Mouse (Mus musculus): ENCODE measurements at regions not wholly inside any gene's neighbourhood (a gene's known extent, or its start where the extent isn't known, plus 50 kb on each side); places are given as distances from the start of the nearest gene placed in this dataset.

GRCm38 (mm10) chr1:165046056-165046455 is 110.7 kb upstream of the Xcl1 start:
- Histone ChIP-seq H3K9me3 (replicated peaks; ENCODE audit: insufficient read depth, low read length) (no peaks in the 10 kb centered on the region), H3K4me3 (ENCODE audit: control insufficient read depth in 1 of 2, insufficient read depth in 1 of 2, low read depth in 2 of 2, low read length in 2 of 2) (no peak overlapping the region), H3K79me2 (ENCODE audit: control insufficient read depth, insufficient read depth, low read length, poor library complexity) (no peaks in the 10 kb centered on the region), H3K9ac (ENCODE audit: control insufficient read depth, low read depth, low read length, poor library complexity, severe bottlenecking) (no peak overlapping the region), H3K27me3 (ENCODE audit: control insufficient read depth in 1 of 2, insufficient read depth in 2 of 2, low read length in 2 of 2) (no peaks in the 10 kb centered on the region), H3K27ac (ENCODE audit: control insufficient read depth, low read depth, low read length) (no peak overlapping the region), H3K36me3 (ENCODE audit: control insufficient read depth in 1 of 2, insufficient read depth in 2 of 2, low read length in 2 of 2) (no peaks in the 10 kb centered on the region), H3K4me1 (ENCODE audit: control insufficient read depth in 1 of 2, insufficient read depth in 2 of 2, low read length in 2 of 2) (no peaks in the 10 kb centered on the region)
- TF ChIP-seq USF1 (IDR thresholded peaks at IDR 0.05; ENCODE audit: low read depth, low read length) (no peak), MXI1 (IDR thresholded peaks at IDR 0.05; ENCODE audit: low read depth, low read length) (no peak), ZMIZ1 (IDR thresholded peaks at IDR 0.05; ENCODE audit: low read depth, low read length) (no peak), UBTF (IDR thresholded peaks at IDR 0.05; ENCODE audit: borderline replicate concordance, insufficient read depth, low read depth, low read length) (no peak), JUND (IDR thresholded peaks at IDR 0.05; ENCODE audit: low read depth, low read length) (no peak), TBP (IDR thresholded peaks at IDR 0.05; ENCODE audit: low read depth, low read length) (no peak), CHD2 (IDR thresholded peaks at IDR 0.05; ENCODE audit: low read length) (no peak), NRF1 (IDR thresholded peaks at IDR 0.05; ENCODE audit: insufficient read depth, low read depth, low read length, poor library complexity, severe bottlenecking) (no peak), USF2 (IDR thresholded peaks at IDR 0.05; ENCODE audit: borderline replicate concordance in 1 of 2, insufficient read depth in 1 of 2, low read depth in 1 of 2, low read length in 2 of 2) (no peak), ZC3H11A (IDR thresholded peaks at IDR 0.05; ENCODE audit: low read depth, low read length) (no peak), CHD1 (IDR thresholded peaks at IDR 0.05; ENCODE audit: low read depth, low read length) (no peak), KAT2A (conservative IDR thresholded peaks at IDR 0.05; ENCODE audit: low read depth, low read length) (no peak), SMC3 (IDR thresholded peaks at IDR 0.05; ENCODE audit: low read depth, low read length) (no peak), TCF12 (IDR thresholded peaks at IDR 0.05; ENCODE audit: low read depth, low read length) (no peak), E2F4 (IDR thresholded peaks at IDR 0.05; ENCODE audit: borderline replicate concordance, low read depth, low read length) (no peak), NELFE (IDR thresholded peaks at IDR 0.05; ENCODE audit: low read depth, low read length) (no peak), POLR2A (IDR thresholded peaks at IDR 0.05; ENCODE audit: control insufficient read depth in 1 of 2, insufficient read depth in 1 of 2, low read depth in 1 of 2, low read length in 2 of 2, poor library complexity in 1 of 2) (no peak), HCFC1 (IDR thresholded peaks at IDR 0.05; ENCODE audit: low read depth, low read length) (no peak), MAX (IDR thresholded peaks at IDR 0.05; ENCODE audit: low read length) (no peak), ELF1 (IDR thresholded peaks at IDR 0.05; ENCODE audit: low read depth, low read length) (no peak)
- no peak for DNase-seq (ENCODE audit: low read depth, low spot score)

GRCm38 (mm10) chr1:165043361-165043760 is 108.0 kb upstream of the Xcl1 start:
- Histone ChIP-seq H3K9me3 (replicated peaks; ENCODE audit: insufficient read depth, low read length) (no peaks in the 10 kb centered on the region), H3K9ac (ENCODE audit: control insufficient read depth, low read depth, low read length, poor library complexity, severe bottlenecking) (no peak overlapping the region), H3K79me2 (ENCODE audit: control insufficient read depth, insufficient read depth, low read length, poor library complexity) (no peaks in the 10 kb centered on the region), H3K36me3 (ENCODE audit: control insufficient read depth in 1 of 2, insufficient read depth in 2 of 2, low read length in 2 of 2) (no peaks in the 10 kb centered on the region), H3K27ac (ENCODE audit: control insufficient read depth, low read depth, low read length) (no peak overlapping the region), H3K4me1 (ENCODE audit: control insufficient read depth in 1 of 2, insufficient read depth in 2 of 2, low read length in 2 of 2) (no peaks in the 10 kb centered on the region), H3K27me3 (ENCODE audit: control insufficient read depth in 1 of 2, insufficient read depth in 2 of 2, low read length in 2 of 2) (no peaks in the 10 kb centered on the region), H3K4me3 (ENCODE audit: control insufficient read depth in 1 of 2, insufficient read depth in 1 of 2, low read depth in 2 of 2, low read length in 2 of 2) (no peak overlapping the region)
- no peak for TF ChIP-seq TBP (IDR thresholded peaks at IDR 0.05; ENCODE audit: low read depth, low read length)
- TF ChIP-seq ZC3H11A (IDR thresholded peaks at IDR 0.05; ENCODE audit: low read depth, low read length) = no peak
- no peak for TF ChIP-seq HCFC1 (IDR thresholded peaks at IDR 0.05; ENCODE audit: low read depth, low read length)
- TF ChIP-seq UBTF (IDR thresholded peaks at IDR 0.05; ENCODE audit: borderline replicate concordance, insufficient read depth, low read depth, low read length) = no peak
- no peak for TF ChIP-seq ZMIZ1 (IDR thresholded peaks at IDR 0.05; ENCODE audit: low read depth, low read length)
- TF ChIP-seq MYC (IDR thresholded peaks at IDR 0.05; ENCODE audit: low read depth, low read length) = no peak
- no peak for TF ChIP-seq TAL1 (IDR thresholded peaks at IDR 0.05; ENCODE audit: low read length)
- TF ChIP-seq EP300 (IDR thresholded peaks at IDR 0.05; ENCODE audit: low read depth in 1 of 2, low read length in 2 of 2) = no peak
- no peak for TF ChIP-seq GATA1 (IDR thresholded peaks at IDR 0.05; ENCODE audit: low read depth, low read length)
- TF ChIP-seq ZKSCAN1 (IDR thresholded peaks at IDR 0.05; ENCODE audit: low read depth, low read length) = no peak
- no peak for TF ChIP-seq ZNF384 (IDR thresholded peaks at IDR 0.05; ENCODE audit: low read depth, low read length)
- no peak for TF ChIP-seq RAD21 (IDR thresholded peaks at IDR 0.05; ENCODE audit: low read depth, low read length)
- TF ChIP-seq POLR2AphosphoS2 (IDR thresholded peaks at IDR 0.05; ENCODE audit: low read length) = no peak
- TF ChIP-seq USF1 (IDR thresholded peaks at IDR 0.05; ENCODE audit: low read depth, low read length) = no peak
- TF ChIP-seq KAT2A (conservative IDR thresholded peaks at IDR 0.05; ENCODE audit: low read depth, low read length) = no peak
- no peak for DNase-seq (ENCODE audit: low read depth, low spot score)

Measured in MEL (cell line).